Mouse (Mus musculus): ENCODE results near the gene Krt39. TPM values are rescaled to one million over a fixed set of nuclear protein-coding genes. Genes with fewer than 3 reads are reported as not detected.

Gene Krt39
- total RNA-seq, 4 experiments from 2014 or later, result not detected

- no peak for DNase-seq (ENCODE audit: low spot score in 2 of 2)
Measured at GRCm38 (mm10) chr11:99472405-99472804, 48.7 kb downstream of the Krt39 start.

- no peak for DNase-seq (ENCODE audit: low spot score in 2 of 2)
Measured at GRCm38 (mm10) chr11:99471946-99472345, 49.2 kb downstream of the Krt39 start.

DNA sequence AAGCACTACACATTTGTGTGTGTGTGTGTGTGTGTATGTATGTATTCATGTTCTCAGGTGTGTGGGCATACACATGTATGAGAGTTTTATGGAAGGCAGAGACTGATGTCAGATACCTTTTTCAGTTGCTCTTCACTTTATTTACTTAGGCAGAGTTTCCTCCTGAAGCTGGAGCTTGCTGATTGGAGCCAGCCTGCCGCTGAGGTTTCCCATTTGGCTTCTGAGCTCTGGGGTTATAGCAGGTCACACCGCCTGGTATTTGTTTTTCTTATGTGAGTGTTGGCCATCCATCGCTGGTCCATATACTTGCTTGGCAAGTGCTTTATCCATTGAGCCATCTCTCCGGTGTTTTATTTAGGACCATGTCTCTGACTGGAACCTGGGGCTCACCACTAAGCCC, 51.9 kb downstream of the Krt39 start:
- DNase-seq (ENCODE audit: low spot score in 2 of 2), result no peak

- DNase-seq (ENCODE audit: low spot score in 2 of 2), result no peak
Measured at GRCm38 (mm10) chr11:99468566-99468965, 52.6 kb downstream of the Krt39 start.

DNA sequence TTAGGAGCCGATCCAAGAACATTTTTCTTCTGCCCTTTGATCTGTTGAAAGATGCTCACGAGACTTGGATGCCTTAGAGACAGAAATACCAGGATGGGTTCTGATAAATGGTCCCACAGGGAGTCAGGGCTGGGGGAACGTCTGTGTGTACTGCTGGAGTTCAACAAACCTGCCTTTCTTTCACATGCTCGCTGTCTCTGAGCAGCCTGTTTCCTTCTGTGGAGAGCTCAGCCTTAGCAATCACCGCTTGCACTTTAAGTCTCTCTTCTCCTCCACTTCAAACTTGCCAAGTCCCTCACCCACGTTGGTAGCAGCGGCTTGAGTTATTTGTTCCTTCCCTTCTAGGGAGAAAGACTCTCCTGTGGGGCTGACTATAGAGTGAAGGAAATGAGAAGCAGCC, 54.8 kb downstream of the Krt39 start:
- no peak for DNase-seq (ENCODE audit: low spot score in 2 of 2)

DNA sequence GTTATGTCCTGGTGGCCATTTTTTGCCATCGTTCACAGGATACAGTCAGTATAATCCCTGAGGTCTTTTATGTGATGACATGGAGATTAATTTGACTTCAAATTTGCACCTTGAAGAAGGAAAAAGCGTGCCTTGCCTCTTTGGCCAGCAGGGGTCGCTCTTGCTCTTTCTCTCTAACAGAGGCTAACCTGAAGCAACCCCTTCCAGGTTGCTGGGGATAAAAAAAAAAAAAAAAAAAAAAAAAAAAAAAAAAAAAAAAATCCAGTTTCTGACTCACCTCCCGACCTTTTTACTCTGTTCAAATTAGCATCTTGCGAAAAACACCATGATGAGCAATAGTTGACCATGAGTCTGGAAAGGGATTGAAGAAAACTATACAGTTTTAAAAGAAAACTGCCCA, 56.3 kb downstream of the Krt39 start:
- DNase-seq (ENCODE audit: low spot score in 2 of 2), result peak; percentile 14 to 19

Other genes with a start within 250 kb of the Krt39 start
- gene Krt24, start 236.1 kb downstream of the Krt39 start, total RNA-seq (2022), result not detected
- gene Krt25, start 198.4 kb downstream of the Krt39 start, total RNA-seq (2022), result not detected
- gene Krt26, start 183.4 kb downstream of the Krt39 start, total RNA-seq (2022), result not detected
- gene Krt27, start 170.2 kb downstream of the Krt39 start, total RNA-seq (2022), result not detected
- gene Krt28, start 146.4 kb downstream of the Krt39 start, total RNA-seq (2022), result not detected
- 1 to 10 TPM; 3.5 to 4.4 (median 3.8) TPM for gene Krt10, start 132.0 kb downstream of the Krt39 start, total RNA-seq (2022)
- under 1 TPM in 1 of 4 experiments, not detected in 3; 0.17 TPM for gene Krt12, start 99.1 kb downstream of the Krt39 start, total RNA-seq (2022)
- under 1 TPM in 1 of 4 experiments, not detected in 3; 0.13 TPM for gene Krt20, start 83.2 kb downstream of the Krt39 start, total RNA-seq (2022)
- not detected for gene Krt23, start 28.2 kb downstream of the Krt39 start, total RNA-seq (2022)
- not detected for gene Krt40, start 21.8 kb upstream of the Krt39 start, total RNA-seq (2022)
- not detected for gene Krtap3-3, start 29.5 kb upstream of the Krt39 start, total RNA-seq (2022)
- not detected for gene Krtap3-2, start 35.5 kb upstream of the Krt39 start, total RNA-seq (2022)
- not detected for gene Gm11939, start 38.1 kb upstream of the Krt39 start, total RNA-seq (2022)
- not detected for gene Krtap3-1, start 45.3 kb upstream of the Krt39 start, total RNA-seq (2022)
- gene Krtap1-5, start 59.7 kb upstream of the Krt39 start, total RNA-seq (2022), result not detected
- gene Krtap1-4, start 62.3 kb upstream of the Krt39 start, total RNA-seq (2022), result not detected
- not detected for gene Krtap1-3, start 70.0 kb upstream of the Krt39 start, total RNA-seq (2022)
- gene Krtap9-3, start 76.8 kb upstream of the Krt39 start, total RNA-seq (2022), result not detected
- gene Gm11938, start 82.0 kb upstream of the Krt39 start, total RNA-seq (2022), result not detected
- not detected for gene Gm11937, start 88.9 kb upstream of the Krt39 start, total RNA-seq (2022)
- gene Krtap2-4, start 93.5 kb upstream of the Krt39 start, total RNA-seq (2022), result not detected
- not detected for gene Gm11562, start 99.1 kb upstream of the Krt39 start, total RNA-seq (2022)
- not detected for gene Krtap4-1, start 106.9 kb upstream of the Krt39 start, total RNA-seq (2022)
- gene Krtap4-2, start 113.7 kb upstream of the Krt39 start, total RNA-seq (2022), result not detected
- gene Krtap4-7, start 122.8 kb upstream of the Krt39 start, total RNA-seq (2022), result not detected
- not detected for gene Gm11555, start 128.9 kb upstream of the Krt39 start, total RNA-seq (2022)
- not detected for gene Gm11563, start 137.6 kb upstream of the Krt39 start, total RNA-seq (2022)
- gene Krtap4-6, start 144.6 kb upstream of the Krt39 start, total RNA-seq (2022), result not detected
- not detected for gene Gm14190, start 169.4 kb upstream of the Krt39 start, total RNA-seq (2022)
- gene Gm14180, start 213.0 kb upstream of the Krt39 start, total RNA-seq (2022), result not detected